Mouse (Mus musculus) kidney, postnatal 10 days (tissue): ENCODE data around the gene Hsd3b7.
"Not testable (repeated sequence)": the region's sequence is repeated elsewhere in the genome, so short reads cannot be mapped to it uniquely, and the experiment has no call there.

ENCODE experiments used
- DNase-seq: peaks from one replicate; pipeline ENCODE4 v3.0.0; 2021; ENCODE audit warnings: mixed read lengths

Hsd3b7 gene

DNA sequence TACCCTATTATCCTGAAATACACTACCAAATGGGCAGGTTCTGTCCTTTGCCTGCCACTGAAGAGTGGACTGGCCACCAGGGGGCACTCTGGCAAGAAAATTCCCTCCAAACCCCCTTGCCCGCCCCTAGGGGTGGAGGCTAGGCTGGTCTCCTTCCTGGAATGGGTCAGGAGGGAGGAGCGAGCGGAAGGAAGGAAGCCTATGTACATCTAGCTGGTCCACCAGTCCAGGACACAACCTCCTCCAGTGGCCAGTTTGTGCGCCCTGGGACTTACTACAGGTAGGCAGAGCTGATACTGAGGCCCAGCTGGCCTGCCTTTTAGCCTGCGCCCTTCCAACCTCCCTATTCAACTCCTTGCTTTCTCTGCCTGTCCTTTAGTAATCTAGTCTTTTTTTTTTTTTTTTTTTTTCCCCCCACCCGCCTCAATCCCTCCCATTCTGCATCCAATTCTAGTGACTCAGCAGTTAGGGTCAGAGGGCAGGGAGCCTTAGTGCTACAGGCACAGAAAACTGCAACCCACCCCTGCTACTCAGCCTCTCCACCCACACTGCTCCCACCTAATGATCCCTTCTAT lies at the start of gene Hsd3b7:
TSS of gene Hsd3b7 (plus strand) at position 170 of the 575 bp plus-strand sequence.
- DNase-seq: peak; percentile 97

GRCm38 (mm10) chr7:127751619-127752018 lies 48.8 kb upstream of the Hsd3b7 start:
- no peak for DNase-seq

GRCm38 (mm10) chr7:127752069-127752468 lies 48.3 kb upstream of the Hsd3b7 start:
- DNase-seq: no peak

GRCm38 (mm10) chr7:127753158-127753557 lies 47.2 kb upstream of the Hsd3b7 start:
- DNase-seq: no peak

- DNase-seq: no peak
These were observed 46.7 kb upstream of the Hsd3b7 start for GRCm38 (mm10) chr7:127753741-127754140.

DNA sequence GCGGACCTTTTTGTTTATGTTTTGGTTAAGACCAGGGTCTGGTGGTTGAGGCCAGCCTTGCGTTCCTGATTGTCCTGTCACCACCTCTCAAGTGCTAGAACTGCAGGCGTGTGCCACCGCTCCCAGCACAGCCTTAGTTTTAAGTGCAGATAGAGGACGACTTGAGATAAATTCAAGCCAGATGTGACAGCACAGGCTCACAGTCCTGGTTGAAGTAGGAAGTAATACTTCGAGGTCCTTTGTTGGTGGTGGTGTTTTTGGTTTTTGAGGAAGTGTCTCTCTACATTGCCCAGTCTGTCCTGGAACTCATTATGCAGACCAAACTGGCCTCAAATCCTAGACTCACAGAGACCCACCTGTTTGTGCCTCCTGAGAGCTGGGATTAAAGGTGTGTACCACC lies 40.7 kb upstream of the Hsd3b7 start:
- DNase-seq: no peak

GRCm38 (mm10) chr7:127760478-127760877 lies 39.9 kb upstream of the Hsd3b7 start:
- DNase-seq: no peak

- peak; percentile 84 for DNase-seq
These were observed 39.4 kb upstream of the Hsd3b7 start for GRCm38 (mm10) chr7:127761026-127761425.

DNA sequence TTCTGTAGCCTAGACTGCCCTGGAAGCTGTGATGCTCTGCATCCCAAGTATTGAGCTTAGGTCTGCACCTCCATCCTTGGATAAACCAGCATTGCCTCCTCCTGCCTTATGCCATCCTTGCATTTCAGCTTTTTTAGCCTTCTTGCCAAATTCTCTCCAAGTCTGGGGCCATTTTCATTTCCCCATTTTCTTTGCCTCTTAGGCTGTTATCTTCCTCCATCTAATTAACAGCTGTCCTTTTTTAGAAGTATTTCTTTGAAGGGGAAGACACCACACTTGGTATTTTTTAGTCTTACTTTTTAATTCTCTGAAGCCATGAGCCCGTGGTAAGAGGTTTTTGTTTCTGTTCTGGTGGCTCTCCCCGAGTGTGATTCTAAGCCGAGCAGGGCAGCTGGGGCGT lies 36.8 kb upstream of the Hsd3b7 start:
- no peak for DNase-seq

GRCm38 (mm10) chr7:127765756-127766155 lies 34.6 kb upstream of the Hsd3b7 start:
- peak; percentile 46 for DNase-seq

GRCm38 (mm10) chr7:127766851-127767609 lies 33.4 kb upstream of the Hsd3b7 start:
- no peak for DNase-seq

- peak; percentile 26 for DNase-seq
These were observed 32.6 kb upstream of the Hsd3b7 start for GRCm38 (mm10) chr7:127767671-127768345.

GRCm38 (mm10) chr7:127768346-127768996 lies 31.9 kb upstream of the Hsd3b7 start:
- DNase-seq: peak; percentile 57

DNA sequence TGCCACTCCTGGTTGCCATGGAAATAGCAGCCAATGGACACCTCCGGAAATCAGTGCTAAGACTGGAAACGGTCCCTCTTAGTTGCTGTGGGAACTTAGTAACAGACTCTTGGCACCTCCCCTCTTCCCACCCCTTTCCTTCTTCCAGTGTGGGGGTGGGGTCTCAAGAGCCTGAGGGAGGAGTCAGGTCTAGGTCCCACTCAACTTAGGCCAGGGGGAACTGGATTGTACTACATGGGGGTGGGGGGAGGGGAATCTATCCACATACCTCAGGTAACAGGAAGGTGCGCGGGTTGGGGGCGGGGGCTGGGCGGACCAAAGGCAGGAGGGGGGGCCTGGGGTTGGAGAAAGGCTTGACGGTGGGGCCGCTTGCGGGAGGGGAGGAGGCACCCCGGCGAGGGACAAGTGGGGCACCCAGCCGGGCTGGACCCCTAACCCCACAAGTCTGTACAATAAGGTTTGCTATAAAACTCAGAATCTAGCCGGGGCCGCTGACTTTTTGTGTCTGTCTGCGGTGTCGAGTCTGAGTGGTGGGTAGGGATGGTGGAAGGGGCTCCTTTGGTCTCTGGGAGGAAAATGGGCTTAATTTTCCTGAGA lies 31.3 kb upstream of the Hsd3b7 start:
- DNase-seq: peak; percentile 96

DNA sequence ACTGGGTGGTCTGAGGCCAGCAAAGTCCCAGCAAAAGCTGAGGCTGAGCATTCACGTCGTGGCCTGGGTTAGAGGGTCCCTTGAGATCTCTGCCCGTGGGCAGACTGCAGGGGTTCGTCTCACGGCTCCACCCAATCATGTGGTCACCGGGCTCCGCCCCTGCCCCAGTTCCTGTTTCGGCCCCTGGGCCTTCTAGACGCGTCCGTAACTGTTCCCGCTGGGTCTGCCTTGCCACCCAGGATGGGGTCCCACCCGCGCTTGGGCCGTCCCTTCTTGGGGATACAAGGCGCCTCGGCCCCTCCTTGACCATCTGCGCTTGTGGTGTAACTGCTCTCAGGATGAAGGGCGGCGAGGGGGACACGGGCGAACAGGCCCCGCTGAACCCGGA lies 30.8 kb upstream of the Hsd3b7 start, which contains the start of gene Orai3:
TSS of gene Orai3 (plus strand) at position 165 of the 388 bp plus-strand sequence.
- peak; percentile 94 for DNase-seq

GRCm38 (mm10) chr7:127770039-127770905 lies 30.1 kb upstream of the Hsd3b7 start:
- DNase-seq: peak; percentile 26

DNA sequence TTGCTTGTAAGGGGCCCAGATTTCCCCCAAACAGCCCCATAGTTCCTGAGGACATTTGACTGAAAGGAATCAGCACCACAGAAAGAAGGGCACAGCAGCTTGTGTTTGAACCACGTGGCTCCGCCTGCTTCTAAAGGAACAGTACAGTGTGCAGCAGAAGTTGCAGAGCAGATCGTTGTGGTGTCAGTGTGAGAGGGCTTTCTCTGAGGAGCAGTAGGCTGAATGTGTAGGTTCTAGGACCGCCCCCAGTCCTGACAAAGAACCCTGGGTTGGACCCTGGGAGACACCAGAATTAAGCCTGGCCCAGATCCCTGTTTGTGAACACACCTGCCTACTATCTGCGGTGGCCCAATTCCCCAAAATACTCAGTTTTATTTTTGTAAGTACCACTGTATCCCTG lies 29.1 kb upstream of the Hsd3b7 start:
- DNase-seq: no peak

GRCm38 (mm10) chr7:127772080-127772479 lies 28.3 kb upstream of the Hsd3b7 start:
- DNase-seq: no peak

DNA sequence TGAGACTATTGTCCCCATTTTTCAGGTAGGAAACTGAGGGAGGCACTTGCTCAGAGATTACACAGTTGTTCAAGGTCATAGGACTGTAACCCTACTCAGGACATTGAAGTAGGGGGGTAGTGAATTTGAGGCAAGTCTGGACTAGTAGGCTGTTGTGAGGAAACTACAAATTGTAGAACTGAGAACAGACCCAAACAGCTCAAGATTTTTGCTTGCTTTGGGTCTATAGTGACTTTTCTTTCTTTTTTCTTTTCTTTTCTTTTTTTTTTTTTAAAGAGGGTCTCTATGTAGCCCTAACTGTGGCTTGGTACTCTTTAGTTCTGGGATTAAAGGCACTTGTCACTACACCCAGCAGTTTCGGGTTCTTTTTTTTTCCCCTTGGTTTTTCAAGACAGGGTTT lies 27.8 kb upstream of the Hsd3b7 start:
- no peak for DNase-seq

- peak; percentile 84 for DNase-seq
These were observed 26.6 kb upstream of the Hsd3b7 start for GRCm38 (mm10) chr7:127773664-127774384.

DNA sequence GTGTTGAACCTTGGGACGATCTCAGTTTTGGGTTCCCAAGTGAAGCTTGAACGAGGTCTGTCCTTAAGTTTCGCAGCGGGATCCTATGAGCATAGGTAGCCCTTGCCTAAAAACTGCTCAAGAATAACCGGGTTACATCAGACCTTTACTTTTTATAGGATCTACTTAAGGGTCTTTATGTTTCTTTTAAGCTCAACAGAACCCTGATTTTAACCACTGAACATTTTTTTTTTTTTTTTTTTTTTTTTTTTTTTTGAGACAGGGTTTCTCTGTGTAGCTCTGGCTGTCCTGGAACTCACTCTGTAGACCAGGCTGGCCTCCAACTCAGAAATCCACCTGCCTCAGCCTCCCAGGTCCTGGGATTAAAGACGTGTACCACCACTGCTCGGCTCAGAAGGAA lies 24.6 kb upstream of the Hsd3b7 start:
- not testable (repeated sequence) for DNase-seq
